Mouse (Mus musculus): Measurements from ENCODE around the gene Krit1.

DNA sequence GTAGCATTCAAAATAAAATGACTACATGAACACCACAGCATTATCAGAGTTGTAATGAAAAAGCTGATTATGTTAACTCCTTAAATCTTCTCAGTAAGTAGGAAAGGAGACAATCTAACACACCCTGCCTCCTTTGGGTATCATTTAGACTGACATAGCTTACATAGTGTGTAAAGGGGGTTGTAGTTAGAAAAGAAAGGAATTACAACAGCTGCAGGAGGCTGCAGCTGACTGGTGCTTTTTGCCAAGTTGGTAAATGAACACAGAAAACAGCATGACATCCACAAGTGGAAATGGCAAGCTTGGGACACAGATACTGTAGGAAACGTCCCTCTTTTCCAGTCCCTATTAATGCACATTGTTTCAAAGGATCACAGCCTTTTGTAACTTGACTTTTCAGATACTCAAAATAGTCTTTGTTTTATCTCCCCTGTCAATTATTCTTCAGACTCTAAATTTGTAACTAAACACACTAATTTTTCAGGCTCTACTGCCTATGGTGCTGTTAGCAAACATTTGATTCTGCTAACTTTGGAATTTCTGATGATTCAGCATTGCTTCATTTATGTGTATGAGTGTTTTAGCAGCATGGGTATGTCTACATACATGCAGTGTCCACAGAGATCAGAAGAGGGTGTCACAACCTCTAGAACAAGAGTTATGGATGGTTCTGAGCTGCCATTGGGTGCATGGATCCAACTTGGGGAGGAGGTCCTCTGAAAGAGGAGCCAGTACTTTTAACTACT, 18.1 kb upstream of the Krit1 start:
- TF ChIP-seq CTCF (IDR thresholded peaks at IDR 0.05; ENCODE audit: low read depth, low read length) (no peak), POLR2A (IDR thresholded peaks at IDR 0.05; ENCODE audit: borderline replicate concordance, low read depth, low read length) (no peak)
